Mouse (Mus musculus) G1E-ER4 (cell line): ENCODE results near the gene AW011738. TPM values are rescaled to one million over a fixed set of nuclear protein-coding genes. Genes with fewer than 3 reads are reported as not detected.

Experiments
- GATA1 ChIP-seq: IDR thresholded peaks from one replicate; pipeline ENCODE4 v1.8.0; 2012; ENCODE audit warnings: low read length, inconsistent platforms
- polyA plus RNA-seq: library from polyadenylated mRNA; stranded (reverse); fragments of >175 nt; gene quantifications from 2 replicates; pipeline ENCODE4 v1.2.3, GENCODE M21; 2012

AW011738 gene
- not detected in 2 replicates for polyA plus RNA-seq

DNA sequence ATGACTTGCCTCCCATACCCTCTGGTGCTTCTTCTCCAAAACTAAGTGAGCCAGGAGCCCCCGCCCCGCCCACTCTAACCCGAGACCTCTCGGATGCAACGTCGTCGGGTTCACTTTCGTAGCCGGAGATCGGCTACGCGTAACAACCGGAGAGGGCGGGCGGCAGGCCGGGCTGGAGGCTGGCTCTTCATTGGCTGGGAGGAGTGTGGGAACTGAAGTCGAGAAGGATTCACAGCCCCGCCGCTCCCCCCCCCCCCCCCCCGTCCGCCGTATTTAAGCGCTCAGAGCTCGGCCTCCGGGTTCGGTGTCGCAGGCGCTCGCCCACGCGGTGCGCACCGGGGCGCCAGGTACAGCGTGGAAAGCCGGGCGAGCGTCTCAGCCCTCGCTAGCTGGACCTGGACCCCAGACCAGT is at the start of gene AW011738:
Gene AW011738 (plus strand): TSS at position 304 of the 412 bp plus-strand sequence.
- no peak for TF ChIP-seq GATA1

DNA sequence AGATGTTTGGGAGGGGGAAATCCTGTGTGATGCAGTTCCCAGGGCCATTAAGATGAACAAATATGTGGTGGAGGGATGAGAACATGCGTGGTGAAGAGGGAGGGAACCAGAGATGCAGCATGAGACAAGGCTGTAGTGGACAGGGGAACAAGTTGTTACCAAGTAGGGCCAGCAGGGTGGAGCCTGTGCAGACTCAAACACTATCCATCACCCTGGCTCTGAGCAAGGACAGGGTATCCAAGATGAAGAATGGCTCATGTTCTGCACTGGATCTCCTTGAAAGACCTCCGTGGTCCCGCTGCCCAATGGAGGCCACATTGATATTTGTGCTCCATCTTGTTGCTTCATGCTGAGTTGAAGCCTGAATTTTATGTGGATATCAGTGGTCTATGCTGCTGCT is 48.3 kb upstream of the AW011738 start:
- TF ChIP-seq GATA1 = no peak

- TF ChIP-seq GATA1 = no peak
These were observed 36.6 kb upstream of the AW011738 start for GRCm38 (mm10) chr4:156166477-156166876.

GRCm38 (mm10) chr4:156168611-156169010 is 34.5 kb upstream of the AW011738 start:
- TF ChIP-seq GATA1 = no peak

- no peak for TF ChIP-seq GATA1
These were observed 34.0 kb upstream of the AW011738 start for GRCm38 (mm10) chr4:156169129-156169528.

GRCm38 (mm10) chr4:156171828-156172227 is 31.3 kb upstream of the AW011738 start:
- no peak for TF ChIP-seq GATA1

DNA sequence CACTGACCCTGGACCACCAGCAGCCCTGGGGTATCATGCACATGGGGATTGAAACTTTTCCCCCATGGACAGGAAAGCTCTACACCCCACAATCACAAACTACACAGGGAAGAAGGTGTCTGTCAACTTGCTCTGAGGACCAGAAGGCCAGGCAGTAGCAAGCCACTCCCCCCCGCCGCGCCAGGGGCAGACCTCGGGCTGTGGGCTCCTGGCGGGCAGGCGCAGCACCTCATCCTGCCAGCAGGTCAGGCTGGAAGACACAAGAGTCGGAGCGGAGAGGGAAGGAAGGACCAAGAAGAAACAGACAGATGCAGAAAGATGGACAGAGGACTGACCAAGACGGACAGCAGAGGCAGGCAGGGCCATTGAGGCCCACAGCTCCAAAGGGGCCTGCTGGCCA is 25.5 kb upstream of the AW011738 start:
- TF ChIP-seq GATA1 = no peak

GRCm38 (mm10) chr4:156183747-156184146 is 19.4 kb upstream of the AW011738 start:
- TF ChIP-seq GATA1 = no peak

GRCm38 (mm10) chr4:156184291-156184954 is 18.7 kb upstream of the AW011738 start:
- TF ChIP-seq GATA1 = no peak

- TF ChIP-seq GATA1 = no peak
These were observed 17.6 kb upstream of the AW011738 start for GRCm38 (mm10) chr4:156185456-156185949.

GRCm38 (mm10) chr4:156185950-156186850 is 16.9 kb upstream of the AW011738 start:
- no peak for TF ChIP-seq GATA1

- no peak for TF ChIP-seq GATA1
These were observed 14.8 kb upstream of the AW011738 start for GRCm38 (mm10) chr4:156188162-156188810.

DNA sequence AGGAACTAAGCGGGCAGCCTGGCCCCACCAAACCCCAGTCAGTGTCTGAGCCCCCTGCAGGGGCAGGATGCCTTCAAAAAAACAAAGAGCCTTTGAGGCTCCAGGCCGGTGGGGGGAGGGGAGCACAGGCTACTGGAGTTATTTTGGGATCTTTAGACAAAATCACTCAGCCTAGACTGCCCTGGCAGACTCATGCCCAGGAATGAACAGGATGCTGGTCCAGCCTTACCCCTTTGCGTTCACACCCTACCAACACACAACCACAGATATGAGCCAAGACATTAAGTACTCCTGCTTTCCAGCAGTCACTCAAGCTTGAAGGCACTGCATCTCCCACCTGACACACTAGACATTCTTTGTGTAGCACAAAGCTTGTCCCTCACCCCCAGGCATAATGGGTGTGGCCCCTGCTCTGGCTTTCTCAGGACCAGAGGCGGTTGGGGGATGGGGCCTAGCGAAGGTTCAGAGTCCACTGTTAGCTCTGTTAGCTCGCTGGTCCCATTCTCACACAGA is 14.2 kb upstream of the AW011738 start:
- no peak for TF ChIP-seq GATA1

DNA sequence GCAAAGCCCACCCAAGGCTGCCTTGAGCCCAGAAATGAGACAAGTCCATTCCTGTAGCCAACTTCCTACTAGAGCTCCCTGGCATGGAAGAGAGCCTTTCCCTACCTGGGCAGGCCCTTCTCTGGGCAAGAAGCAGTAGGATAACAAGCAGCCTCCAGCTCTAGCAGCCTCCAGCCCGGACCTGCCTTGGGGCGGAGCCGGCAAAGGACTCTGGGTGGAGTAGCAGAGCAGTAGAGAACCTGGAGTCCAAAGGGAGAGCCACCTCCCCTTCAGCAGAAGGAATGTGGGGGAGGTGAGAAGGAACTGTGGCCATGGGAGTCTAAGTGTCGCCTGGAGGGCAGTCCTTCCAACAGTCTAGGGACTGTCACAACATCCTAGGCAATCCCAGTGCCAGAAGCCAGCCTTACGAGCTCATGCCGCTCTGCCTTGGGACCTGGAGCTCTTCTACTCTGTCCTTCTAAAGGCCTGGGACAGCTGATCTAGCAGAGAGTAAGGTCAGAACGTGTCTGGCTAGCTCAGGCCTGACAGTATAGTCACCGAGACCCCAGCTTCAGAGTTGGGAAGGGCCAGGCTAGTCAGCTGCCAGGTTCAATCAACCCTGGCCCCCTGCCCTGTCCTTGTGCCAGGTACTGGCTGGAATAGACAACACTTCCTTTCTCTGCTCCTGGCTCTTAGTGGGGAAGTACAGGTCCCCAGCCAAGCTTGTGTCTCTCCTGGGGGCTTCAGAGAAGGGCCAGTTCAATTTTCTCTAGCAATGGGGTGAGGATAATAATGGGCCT is 10.5 kb upstream of the AW011738 start:
- no peak for TF ChIP-seq GATA1

- TF ChIP-seq GATA1 = no peak
These were observed 9.9 kb upstream of the AW011738 start for GRCm38 (mm10) chr4:156193200-156193590.
